ENCODE assay signal across 8 mouse cellular contexts in the genomic region with DNA sequence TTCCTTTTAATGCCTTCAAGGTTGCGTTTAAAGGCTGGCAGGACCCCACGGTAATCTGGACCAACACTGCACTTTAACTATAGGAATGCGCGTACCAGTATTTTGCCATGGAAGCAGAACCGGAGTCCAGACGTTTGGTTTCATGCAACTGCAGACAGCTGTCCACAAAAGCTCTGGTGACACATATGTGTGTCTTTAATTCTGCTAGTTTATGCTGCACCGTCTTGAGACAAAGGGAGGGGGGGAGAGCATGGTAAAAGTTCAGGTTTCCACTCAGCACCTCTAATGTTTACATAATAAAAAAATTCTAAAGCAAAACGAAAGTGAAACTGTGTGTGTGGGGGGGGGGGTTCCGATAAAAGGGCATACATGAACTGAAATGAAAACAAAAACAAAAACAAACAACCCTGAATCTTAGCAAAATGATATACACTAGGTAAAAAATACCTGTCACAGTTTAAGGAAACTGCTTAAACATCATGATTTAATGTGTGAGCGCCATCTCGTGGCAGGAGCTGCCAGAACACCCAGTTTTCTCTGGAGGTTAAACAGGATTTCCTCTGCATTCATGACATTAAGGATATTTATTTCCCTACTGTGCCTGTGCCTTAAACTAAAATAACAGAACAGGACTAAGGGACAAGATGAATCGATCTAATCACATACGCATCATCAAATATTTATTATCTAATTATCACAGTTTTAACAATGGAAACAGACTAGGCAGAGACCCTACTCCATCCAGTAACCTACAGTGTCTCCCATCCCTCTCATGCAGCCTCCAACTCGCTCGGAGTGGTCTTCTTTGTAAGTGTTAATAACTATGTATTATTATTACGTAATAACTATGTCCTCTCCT. TPM values are rescaled to one million over a fixed set of nuclear protein-coding genes. Genes with fewer than 3 reads are reported as not detected.
A peak's percentile ranks its signal among the peaks of the same experiment; 100 is the strongest.
DNase-seq lines count a peak whose midpoint lies in the region; ATAC-seq lines count a peak whose summit lies in the region.

No protein-coding gene starts in this region.

- no peaks in the 10 kb centered on the region for H3K4me1 ChIP-seq in erythroblast, embryonic 14.5 days (ENCODE audit: control insufficient read depth)
- peaks cover 31% of the 10 kb centered on the region for H3K4me1 ChIP-seq in lung, embryonic 16.5 days (replicated peaks; ENCODE audit: control insufficient read depth, insufficient read depth, low read length)

- ATAC-seq in lung, embryonic 16.5 days (ENCODE audit: low read depth): peak; percentile 24

- WGBS in lung, embryonic 16.5 days: 36% methylated on average over 16 of the region's 16 CpGs

- H3K4me3 ChIP-seq in erythroblast, embryonic 14.5 days (replicated peaks): peak overlapping the region; percentile 17
- H3K4me3 ChIP-seq in lung, embryonic 16.5 days (ENCODE audit: low read length): peak overlapping the region; percentile 27

- peak overlapping the region; percentile 50; the same call in 1 of the 2 replicates for H3K9ac ChIP-seq in lung, embryonic 16.5 days (ENCODE audit: low read length)

- peaks cover 35% of the 10 kb centered on the region for H3K36me3 ChIP-seq in erythroblast, embryonic 14.5 days (ENCODE audit: control insufficient read depth)
- peaks cover 16% of the 10 kb centered on the region for H3K36me3 ChIP-seq in lung, embryonic 16.5 days (ENCODE audit: control insufficient read depth, insufficient read depth, low read length)

- peak; percentile 60 for DNase-seq in ES-CJ7 (ENCODE audit: low read depth, low spot score)
- peak; percentile 86 for DNase-seq in brain, adult 2 months (ENCODE audit: low read depth, low spot score)
- peak; percentile 70 to 87 for DNase-seq in heart, postnatal 36 days
- DNase-seq in layer of hippocampus, postnatal 10 days (ENCODE audit: low spot score in 2 of 2): peak; percentile 80 to 83
- peak; percentile 86 for DNase-seq in retina, embryonic 14.5 days (ENCODE audit: low spot score)
- peak; percentile 75 to 84 for DNase-seq in thymus, postnatal 36 days

- H3K27me3 ChIP-seq in erythroblast, embryonic 14.5 days (ENCODE audit: control insufficient read depth): no peaks in the 10 kb centered on the region
- H3K27me3 ChIP-seq in lung, embryonic 16.5 days (ENCODE audit: control insufficient read depth, insufficient read depth, low read depth, low read length): no peaks in the 10 kb centered on the region

- peak overlapping the region; percentile 44 for H3K27ac ChIP-seq in lung, embryonic 16.5 days (ENCODE audit: low read length)

- peak overlapping the region; percentile 54 for H3K4me2 ChIP-seq in lung, embryonic 16.5 days (ENCODE audit: low read depth, low read length)

- H3K9me3 ChIP-seq in erythroblast, embryonic 14.5 days (ENCODE audit: control insufficient read depth, low read length): no peaks in the 10 kb centered on the region
- no peaks in the 10 kb centered on the region for H3K9me3 ChIP-seq in lung, embryonic 16.5 days (ENCODE audit: control insufficient read depth, low read length)

- intact Hi-C loops in heart, postnatal 36 days (cut with DNase I): loop anchor here (5.0 kb wide), 2 partner anchors 116 to 161 kb away; no protein-coding TSS in a partner anchor

RNA-seq across cellular contexts. Expression of a gene that starts 21.1 kb away (rescaled TPM):
- polyA plus RNA-seq in erythroblast, embryonic 14.5 days (2012): 0.14 TPM in 1 of 2 replicates, not detected in the other
- total RNA-seq in heart, postnatal 36 days (2021): 10 to 100 TPM; 22.2 to 23.2 TPM
- total RNA-seq in layer of hippocampus, postnatal 10 days (2021): 10 to 100 TPM; 13.8 to 14.0 TPM
- 23.4 and 24.4 TPM in 2 replicates for polyA plus RNA-seq in lung, embryonic 16.5 days (2015; fragmentation: Nextera tagmentation; extraction: Ambion mirVana)

RNA-seq across cellular contexts. Expression of a gene that starts 24.7 kb away (rescaled TPM):
- 0.47 and 0.61 TPM in 2 replicates for polyA plus RNA-seq in erythroblast, embryonic 14.5 days (2012)
- total RNA-seq in heart, postnatal 36 days (2021): 1,000 to 10,000 TPM; 1,167 to 1,246 TPM
- 10 to 100 TPM; 38.1 to 42.5 TPM for total RNA-seq in layer of hippocampus, postnatal 10 days (2021)
- 192 and 197 TPM in 2 replicates for polyA plus RNA-seq in lung, embryonic 16.5 days (2015; fragmentation: Nextera tagmentation; extraction: Ambion mirVana)

Comparison
In these comparisons a context has a peak if more than half of its experiments do, and no peak if none do; other contexts are left out.
1. Peak in every context shown above with its lines: DNase-seq, ATAC-seq, H3K4me3 ChIP-seq and H3K27ac ChIP-seq.
2. RNA of a gene that starts 24.7 kb away (total RNA-seq): 1,167 to 1,246 TPM in heart, postnatal 36 days; 38.1 to 42.5 TPM in layer of hippocampus, postnatal 10 days; every median in the first group is over 10 times any median in the second.